Mouse (Mus musculus): ENCODE results near the gene Rfx1. TPM values are rescaled to one million over a fixed set of nuclear protein-coding genes. Genes with fewer than 3 reads are reported as not detected.

Rfx1 gene
- polyA plus RNA-seq, 1 experiment, result 46.3 TPM

GRCm38 (mm10) chr8:84070667-84071066 lies 4.0 kb downstream of the Rfx1 start:
- no peak for TF ChIP-seq GATA1 (IDR thresholded peaks at IDR 0.05; ENCODE audit: low read length)

GRCm38 (mm10) chr8:84071921-84072320 lies 5.3 kb downstream of the Rfx1 start:
- no peak for TF ChIP-seq GATA1 (IDR thresholded peaks at IDR 0.05; ENCODE audit: low read length)

GRCm38 (mm10) chr8:84072321-84072720 lies 5.7 kb downstream of the Rfx1 start:
- TF ChIP-seq GATA1 (IDR thresholded peaks at IDR 0.05; ENCODE audit: low read length), result no peak

- no peak for TF ChIP-seq GATA1 (IDR thresholded peaks at IDR 0.05; ENCODE audit: low read length)
Observed at GRCm38 (mm10) chr8:84073230-84073976, 6.8 kb downstream of the Rfx1 start.

- TF ChIP-seq GATA1 (IDR thresholded peaks at IDR 0.05; ENCODE audit: low read length), result no peak
Observed at GRCm38 (mm10) chr8:84076412-84076811, 9.8 kb downstream of the Rfx1 start.

- no peak for TF ChIP-seq GATA1 (IDR thresholded peaks at IDR 0.05; ENCODE audit: low read length)
Observed at GRCm38 (mm10) chr8:84076849-84077248, 10.2 kb downstream of the Rfx1 start.

- TF ChIP-seq GATA1 (IDR thresholded peaks at IDR 0.05; ENCODE audit: low read length), result no peak
Observed at GRCm38 (mm10) chr8:84079206-84079605, 12.6 kb downstream of the Rfx1 start.

GRCm38 (mm10) chr8:84083829-84084241 lies 17.2 kb downstream of the Rfx1 start:
- TF ChIP-seq GATA1 (IDR thresholded peaks at IDR 0.05; ENCODE audit: low read length), result no peak

- no peak for TF ChIP-seq GATA1 (IDR thresholded peaks at IDR 0.05; ENCODE audit: low read length)
Observed at GRCm38 (mm10) chr8:84084341-84085115, 17.9 kb downstream of the Rfx1 start.

GRCm38 (mm10) chr8:84087156-84087555 lies 20.5 kb downstream of the Rfx1 start:
- no peak for TF ChIP-seq GATA1 (IDR thresholded peaks at IDR 0.05; ENCODE audit: low read length)

GRCm38 (mm10) chr8:84087821-84088220 lies 21.2 kb downstream of the Rfx1 start:
- no peak for TF ChIP-seq GATA1 (IDR thresholded peaks at IDR 0.05; ENCODE audit: low read length)

GRCm38 (mm10) chr8:84089277-84089676 lies 22.6 kb downstream of the Rfx1 start:
- TF ChIP-seq GATA1 (IDR thresholded peaks at IDR 0.05; ENCODE audit: low read length), result no peak

GRCm38 (mm10) chr8:84090585-84090984 lies 24.0 kb downstream of the Rfx1 start:
- TF ChIP-seq GATA1 (IDR thresholded peaks at IDR 0.05; ENCODE audit: low read length), result no peak

GRCm38 (mm10) chr8:84096061-84096460 lies 29.4 kb downstream of the Rfx1 start:
- no peak for TF ChIP-seq GATA1 (IDR thresholded peaks at IDR 0.05; ENCODE audit: low read length)

- TF ChIP-seq GATA1 (IDR thresholded peaks at IDR 0.05; ENCODE audit: low read length), result no peak
Observed at GRCm38 (mm10) chr8:84098376-84098775, 31.7 kb downstream of the Rfx1 start.

- TF ChIP-seq GATA1 (IDR thresholded peaks at IDR 0.05; ENCODE audit: low read length), result no peak
Observed at GRCm38 (mm10) chr8:84101476-84102270, 35.0 kb downstream of the Rfx1 start.
